7 mouse cellular contexts compared by ENCODE assay signal in the genomic region with DNA sequence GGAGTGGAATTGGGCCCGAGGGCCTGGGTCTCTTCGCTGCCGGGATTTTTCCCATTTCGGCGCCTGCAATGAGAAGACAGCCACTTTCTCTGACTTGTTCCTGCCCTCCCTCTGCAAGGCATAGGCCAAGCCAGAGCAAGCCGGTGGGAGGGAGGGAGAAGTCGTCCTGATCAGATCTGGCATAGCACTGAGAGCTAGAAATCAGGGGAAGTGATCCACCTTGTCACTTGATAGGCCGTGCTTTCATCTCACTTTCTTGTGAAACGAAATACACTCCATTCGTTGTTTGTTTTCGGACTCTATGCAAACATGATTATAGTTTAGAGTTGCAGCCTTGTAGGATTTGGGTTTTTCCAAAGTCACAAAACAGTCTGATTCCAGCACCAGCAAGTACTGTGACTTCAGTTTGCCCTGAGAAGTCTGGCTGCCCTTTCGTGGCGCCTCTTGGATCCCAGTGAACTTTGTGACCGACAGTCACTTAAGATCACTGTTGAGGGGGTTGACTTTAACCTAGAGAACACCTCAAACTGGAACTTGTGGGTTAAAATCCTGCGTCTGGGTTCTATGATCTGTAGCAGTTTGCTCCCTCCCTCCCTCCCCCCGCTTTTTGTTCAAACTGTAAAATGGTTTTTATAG. TPM values are rescaled to one million over a fixed set of nuclear protein-coding genes. Genes with fewer than 3 reads are reported as not detected.
DNase-seq lines count a peak whose midpoint lies in the region; ATAC-seq and TF ChIP-seq lines count a peak whose summit lies in the region.

No protein-coding gene starts in this region.

- ATAC-seq in lung, embryonic 16.5 days (ENCODE audit: low read depth): peak; percentile 57
- peak; percentile 60 for ATAC-seq in limb, embryonic 11.5 days (ENCODE audit: insufficient number of reproducible peaks, low FRiP score, low TSS enrichment, low read depth)

- no peak for TF ChIP-seq POLR2A in embryonic fibroblast, embryonic 13.5 days (IDR thresholded peaks at IDR 0.05; ENCODE audit: low read depth, low read length)
- TF ChIP-seq POLR2A in small intestine, adult 2 months (IDR thresholded peaks at IDR 0.05; ENCODE audit: low read depth, low read length): no peak

- peaks cover 27% of the 10 kb centered on the region for H3K4me1 ChIP-seq in lung, embryonic 16.5 days (replicated peaks; ENCODE audit: control insufficient read depth, insufficient read depth, low read length)
- H3K4me1 ChIP-seq in embryonic fibroblast, embryonic 13.5 days (ENCODE audit: control insufficient read depth, insufficient read depth, low read length): peaks cover 6% of the 10 kb centered on the region; the same call in 1 of the 2 replicates
- peaks cover 10% of the 10 kb centered on the region for H3K4me1 ChIP-seq in limb, embryonic 11.5 days (ENCODE audit: control insufficient read depth, insufficient read depth, low read length)
- H3K4me1 ChIP-seq in small intestine, adult 2 months (ENCODE audit: control insufficient read depth, insufficient read depth, insufficient read length, low read length): peaks cover 17% of the 10 kb centered on the region

- H3K4me2 ChIP-seq in lung, embryonic 16.5 days (ENCODE audit: low read depth, low read length): peak overlapping the region; percentile 82
- peak overlapping the region; percentile 66 for H3K4me2 ChIP-seq in limb, embryonic 11.5 days (ENCODE audit: low read depth, severe bottlenecking)

- H3K36me3 ChIP-seq in lung, embryonic 16.5 days (ENCODE audit: control insufficient read depth, insufficient read depth, low read length): peaks cover 31% of the 10 kb centered on the region
- H3K36me3 ChIP-seq in limb, embryonic 11.5 days (ENCODE audit: control insufficient read depth, insufficient read depth, low read length): peaks cover 24% of the 10 kb centered on the region
- H3K36me3 ChIP-seq in small intestine, adult 2 months (ENCODE audit: control insufficient read depth, insufficient read depth, low read length): peaks cover 45% of the 10 kb centered on the region

- no peaks in the 10 kb centered on the region for H3K9me3 ChIP-seq in lung, embryonic 16.5 days (ENCODE audit: control insufficient read depth, low read length)
- no peaks in the 10 kb centered on the region for H3K9me3 ChIP-seq in limb, embryonic 11.5 days (ENCODE audit: control insufficient read depth, low read length)

- no peak for DNase-seq in lung, adult 18-20 months
- DNase-seq in limb, embryonic 11.5 days (ENCODE audit: low spot score): no peak
- DNase-seq in right cerebral cortex, adult 2 months (ENCODE audit: low spot score in 2 of 2): no peak
- no peak for DNase-seq in cerebellum, postnatal 10 days

- H3K27me3 ChIP-seq in lung, embryonic 16.5 days (ENCODE audit: control insufficient read depth, insufficient read depth, low read depth, low read length): no peaks in the 10 kb centered on the region
- H3K27me3 ChIP-seq in limb, embryonic 11.5 days (ENCODE audit: control insufficient read depth, insufficient read depth, low read length): no peaks in the 10 kb centered on the region
- H3K27me3 ChIP-seq in small intestine, adult 2 months (ENCODE audit: control insufficient read depth, insufficient read depth, low read length): no peaks in the 10 kb centered on the region

- peak overlapping the region; percentile 73 for H3K9ac ChIP-seq in lung, embryonic 16.5 days (ENCODE audit: low read length)
- peak overlapping the region; percentile 84 for H3K9ac ChIP-seq in limb, embryonic 11.5 days (ENCODE audit: low read length)

- no peak for TF ChIP-seq CTCF in embryonic fibroblast, embryonic 13.5 days (IDR thresholded peaks at IDR 0.05; ENCODE audit: borderline replicate concordance, insufficient read depth, low read length)
- no peak for TF ChIP-seq CTCF in small intestine, adult 2 months (IDR thresholded peaks at IDR 0.05; ENCODE audit: extremely low read depth, insufficient read length, insufficient replicate concordance, low read depth, low read length)

- H3K27ac ChIP-seq in lung, embryonic 16.5 days (ENCODE audit: low read length): peak overlapping the region; percentile 76
- H3K27ac ChIP-seq in embryonic fibroblast, embryonic 13.5 days (ENCODE audit: insufficient read depth, low read length): peak overlapping the region; percentile 69
- peak overlapping the region; percentile 56 for H3K27ac ChIP-seq in limb, embryonic 11.5 days (replicated peaks; ENCODE audit: low read depth, low read length)
- peak overlapping the region; percentile 83 for H3K27ac ChIP-seq in small intestine, adult 2 months (ENCODE audit: insufficient read depth, low read depth, low read length)

- peak overlapping the region; percentile 74 for H3K4me3 ChIP-seq in lung, embryonic 16.5 days (ENCODE audit: low read length)
- peak overlapping the region; percentile 91 for H3K4me3 ChIP-seq in embryonic fibroblast, embryonic 13.5 days (ENCODE audit: insufficient read depth, low read length)
- H3K4me3 ChIP-seq in limb, embryonic 11.5 days (ENCODE audit: low read depth, low read length): peak overlapping the region; percentile 90
- peak overlapping the region; percentile 78 for H3K4me3 ChIP-seq in small intestine, adult 2 months (ENCODE audit: low read depth, low read length)

- WGBS in lung, embryonic 16.5 days: 7% methylated on average over 16 of the region's 16 CpGs
- 13% methylated on average over 16 of the region's 16 CpGs for WGBS in limb, embryonic 11.5 days
- 3% methylated on average over 16 of the region's 16 CpGs for WGBS in small intestine, adult 2 months

RNA-seq across cellular contexts. Expression of a gene that starts 0.8 kb away (rescaled TPM):
- polyA plus RNA-seq in lung, embryonic 16.5 days (2015; fragmentation: Nextera tagmentation; extraction: Ambion mirVana): 157 and 159 TPM in 2 replicates
- polyA plus RNA-seq in embryonic fibroblast, embryonic 13.5 days (2011; ENCODE audit: insufficient read length, low read depth, missing spikeins): 249 and 267 TPM in 2 replicates
- 68.1 and 79.5 TPM in 2 replicates for polyA plus RNA-seq in limb, embryonic 11.5 days (2014; fragmentation: Nextera tagmentation; extraction: Ambion mirVana)
- 44.2 and 99.2 TPM in 2 replicates for polyA plus RNA-seq in small intestine, adult 2 months (2012; rRNA removed)

RNA-seq across cellular contexts. Expression of a gene that starts 0.9 kb away (rescaled TPM):
- polyA plus RNA-seq in lung, embryonic 16.5 days (2015; fragmentation: Nextera tagmentation; extraction: Ambion mirVana): 8.4 and 12.3 TPM in 2 replicates
- polyA plus RNA-seq in embryonic fibroblast, embryonic 13.5 days (2011; ENCODE audit: insufficient read length, low read depth, missing spikeins): 14.8 and 17.1 TPM in 2 replicates
- polyA plus RNA-seq in limb, embryonic 11.5 days (2014; fragmentation: Nextera tagmentation; extraction: Ambion mirVana): 7.1 and 7.4 TPM in 2 replicates
- 6.2 and 11.0 TPM in 2 replicates for polyA plus RNA-seq in small intestine, adult 2 months (2012; rRNA removed)

RNA-seq across cellular contexts. Expression of a gene that starts 14.3 kb away (rescaled TPM):
- 0.85 and 8.9 TPM in 2 replicates for polyA plus RNA-seq in lung, embryonic 16.5 days (2015; fragmentation: Nextera tagmentation; extraction: Ambion mirVana)
- polyA plus RNA-seq in embryonic fibroblast, embryonic 13.5 days (2011; ENCODE audit: insufficient read length, low read depth, missing spikeins): not detected in 2 replicates
- 0.09 and 0.24 TPM in 2 replicates for polyA plus RNA-seq in limb, embryonic 11.5 days (2014; fragmentation: Nextera tagmentation; extraction: Ambion mirVana)
- polyA plus RNA-seq in small intestine, adult 2 months (2012; rRNA removed): 0.20 and 0.79 TPM in 2 replicates

RNA-seq across cellular contexts. Expression of a gene that starts 59.9 kb away (rescaled TPM):
- polyA plus RNA-seq in lung, embryonic 16.5 days (2015; fragmentation: Nextera tagmentation; extraction: Ambion mirVana): 25.3 and 25.9 TPM in 2 replicates
- polyA plus RNA-seq in embryonic fibroblast, embryonic 13.5 days (2011; ENCODE audit: insufficient read length, low read depth, missing spikeins): 19.8 and 20.6 TPM in 2 replicates
- polyA plus RNA-seq in limb, embryonic 11.5 days (2014; fragmentation: Nextera tagmentation; extraction: Ambion mirVana): 30.5 and 31.1 TPM in 2 replicates
- polyA plus RNA-seq in small intestine, adult 2 months (2012; rRNA removed): 10.0 and 26.0 TPM in 2 replicates
